Mouse (Mus musculus): ENCODE measurements around the gene Uvssa. TPM values are rescaled to one million over a fixed set of nuclear protein-coding genes. Genes with fewer than 3 reads are reported as not detected.

Gene Uvssa
- polyA plus RNA-seq, 2 experiments = 10.0 to 11.5 TPM

DNA sequence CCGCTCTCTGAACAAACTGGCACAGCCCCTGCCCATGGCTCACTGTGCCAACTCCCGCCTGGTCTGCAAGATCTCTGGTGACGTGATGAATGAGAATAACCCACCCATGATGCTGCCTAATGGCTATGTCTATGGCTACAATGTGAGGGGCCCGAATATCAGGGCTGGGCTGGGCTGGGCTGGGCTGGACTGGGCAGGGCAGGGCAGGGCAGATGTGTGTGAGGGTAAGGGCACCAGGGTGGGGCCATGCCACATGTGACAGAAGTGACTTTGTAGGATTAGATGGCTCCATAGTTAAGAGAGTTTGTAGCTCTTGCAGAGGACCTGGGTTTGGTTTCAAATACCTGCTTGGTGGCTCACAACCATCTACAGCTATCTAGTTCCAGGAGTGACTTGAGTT, 6.7 kb upstream of the Uvssa start:
- no peaks in the 10 kb centered on the region for H3K4me1 ChIP-seq (ENCODE audit: control insufficient read depth, insufficient read depth, low read length)
- no peak for ATAC-seq (ENCODE audit: low FRiP score, low read depth)
- H3K4me2 ChIP-seq (replicated peaks; ENCODE audit: low read depth, low read length, severe bottlenecking) = no peak overlapping the region
- no peak overlapping the region for H3K9ac ChIP-seq (ENCODE audit: low read depth, low read length, severe bottlenecking)
- 94% methylated on average over 4 of the region's 4 CpGs for WGBS
- H3K4me3 ChIP-seq (replicated peaks; ENCODE audit: low read length) = no peak overlapping the region
- TF ChIP-seq POLR2A (IDR thresholded peaks at IDR 0.05; ENCODE audit: borderline replicate concordance, extremely low read depth, insufficient read depth, insufficient read length) = no peak
- H3K9me3 ChIP-seq (ENCODE audit: control insufficient read depth, low read length) = no peaks in the 10 kb centered on the region
- H3K27me3 ChIP-seq (ENCODE audit: control insufficient read depth, insufficient read depth, low read length) = no peaks in the 10 kb centered on the region
- no peak overlapping the region for H3K27ac ChIP-seq (replicated peaks; ENCODE audit: low read depth, low read length)
- no peak for DNase-seq (ENCODE audit: low spot score)
- peaks cover 78% of the 10 kb centered on the region for H3K36me3 ChIP-seq (ENCODE audit: control insufficient read depth, insufficient read depth, low read length)

- Histone ChIP-seq H3K36me3 (ENCODE audit: control insufficient read depth, insufficient read depth, low read length) (peaks cover 69% of the 10 kb centered on the region), H3K27me3 (ENCODE audit: control insufficient read depth, insufficient read depth, low read length) (no peaks in the 10 kb centered on the region), H3K4me2 (replicated peaks; ENCODE audit: low read depth, low read length, severe bottlenecking) (no peak overlapping the region), H3K4me1 (ENCODE audit: control insufficient read depth, insufficient read depth, low read length) (peaks cover 5% of the 10 kb centered on the region; the same call in 1 of the 2 replicates), H3K9ac (ENCODE audit: low read depth, low read length, severe bottlenecking) (no peak overlapping the region), H3K4me3 (replicated peaks; ENCODE audit: low read length) (no peak overlapping the region), H3K9me3 (ENCODE audit: control insufficient read depth, low read length) (no peaks in the 10 kb centered on the region), H3K27ac (replicated peaks; ENCODE audit: low read depth, low read length) (no peak overlapping the region)
- no peak for TF ChIP-seq POLR2A (IDR thresholded peaks at IDR 0.05; ENCODE audit: borderline replicate concordance, extremely low read depth, insufficient read depth, insufficient read length)
- no peak for DNase-seq (ENCODE audit: low spot score)
- ATAC-seq (ENCODE audit: low FRiP score, low read depth) = no peak
- WGBS = 85% methylated on average over 18 of the region's 18 CpGs
These were observed 5.9 kb upstream of the Uvssa start for GRCm38 (mm10) chr5:33372331-33373038.

GRCm38 (mm10) chr5:33377176-33377575, 1.2 kb upstream of the Uvssa start:
- TF ChIP-seq POLR2A (IDR thresholded peaks at IDR 0.05; ENCODE audit: borderline replicate concordance, extremely low read depth, insufficient read depth, insufficient read length) = no peak
- no peaks in the 10 kb centered on the region for H3K9me3 ChIP-seq (ENCODE audit: control insufficient read depth, low read length)
- H3K4me2 ChIP-seq (replicated peaks; ENCODE audit: low read depth, low read length, severe bottlenecking) = peak overlapping the region; percentile 88
- ATAC-seq (ENCODE audit: low FRiP score, low read depth) = no peak
- peak overlapping the region; percentile 72 for H3K4me3 ChIP-seq (replicated peaks; ENCODE audit: low read length)
- H3K27ac ChIP-seq (replicated peaks; ENCODE audit: low read depth, low read length) = no peak overlapping the region
- no peak for DNase-seq (ENCODE audit: low spot score)
- no peaks in the 10 kb centered on the region for H3K27me3 ChIP-seq (ENCODE audit: control insufficient read depth, insufficient read depth, low read length)
- peak overlapping the region; percentile 86; the same call in 1 of the 2 replicates for H3K9ac ChIP-seq (ENCODE audit: low read depth, low read length, severe bottlenecking)
- H3K4me1 ChIP-seq (ENCODE audit: control insufficient read depth, insufficient read depth, low read length) = peaks cover 15% of the 10 kb centered on the region
- H3K36me3 ChIP-seq (ENCODE audit: control insufficient read depth, insufficient read depth, low read length) = peaks cover 34% of the 10 kb centered on the region
- 47% methylated on average over 6 of the region's 6 CpGs for WGBS

DNA sequence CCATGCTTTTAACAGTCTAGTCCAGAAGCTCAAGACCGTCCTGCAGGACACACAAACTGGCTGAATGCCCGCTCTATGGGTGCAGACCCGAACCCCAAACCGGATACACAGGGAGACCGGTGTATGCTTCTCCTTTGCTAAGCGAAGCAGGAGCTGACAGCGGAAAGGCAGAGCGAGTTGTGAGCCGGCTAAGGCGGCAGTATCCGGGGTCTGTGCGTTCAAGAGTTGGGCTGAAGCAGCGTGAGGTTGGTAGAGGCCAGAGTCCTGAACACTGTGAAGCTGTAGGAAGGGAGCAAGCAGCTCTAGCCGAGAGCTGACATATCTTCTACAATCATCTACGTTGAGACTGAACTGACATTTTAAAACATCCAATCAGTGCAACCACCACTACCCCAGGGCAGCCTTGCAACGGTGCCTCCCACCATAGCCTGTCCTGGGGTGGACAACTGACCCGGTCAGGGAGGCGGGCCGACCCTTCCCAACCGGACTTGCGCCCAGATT, 498 bp upstream of the Uvssa start:
- no peak; the same call in 1 of the 2 replicates for ATAC-seq (ENCODE audit: low FRiP score, low read depth)
- TF ChIP-seq POLR2A (IDR thresholded peaks at IDR 0.05; ENCODE audit: borderline replicate concordance, extremely low read depth, insufficient read depth, insufficient read length) = peak; percentile 41; the same call in 1 of the 2 replicates
- Histone ChIP-seq H3K36me3 (ENCODE audit: control insufficient read depth, insufficient read depth, low read length) (peaks cover 28% of the 10 kb centered on the region), H3K9ac (ENCODE audit: low read depth, low read length, severe bottlenecking) (peak overlapping the region; percentile 86), H3K27me3 (ENCODE audit: control insufficient read depth, insufficient read depth, low read length) (no peaks in the 10 kb centered on the region), H3K4me2 (replicated peaks; ENCODE audit: low read depth, low read length, severe bottlenecking) (peak overlapping the region; percentile 88), H3K4me3 (replicated peaks; ENCODE audit: low read length) (peak overlapping the region; percentile 72), H3K4me1 (ENCODE audit: control insufficient read depth, insufficient read depth, low read length) (peaks cover 15% of the 10 kb centered on the region), H3K27ac (replicated peaks; ENCODE audit: low read depth, low read length) (peak overlapping the region; percentile 94), H3K9me3 (ENCODE audit: control insufficient read depth, low read length) (no peaks in the 10 kb centered on the region)
- WGBS = 2% methylated on average over 21 of the region's 21 CpGs
- peak; percentile 10 for DNase-seq (ENCODE audit: low spot score)

GRCm38 (mm10) chr5:33387550-33387949, 9.2 kb downstream of the Uvssa start:
- 89% methylated on average over 11 of the region's 11 CpGs for WGBS
- H3K36me3 ChIP-seq (ENCODE audit: control insufficient read depth, insufficient read depth, low read length) = peaks cover 46% of the 10 kb centered on the region
- ATAC-seq (ENCODE audit: low FRiP score, low read depth) = no peak

More at GRCm38 (mm10) chr5:33387550-33387949, 9.2 kb downstream of the Uvssa start:
- no peaks in the 10 kb centered on the region for H3K9me3 ChIP-seq (ENCODE audit: control insufficient read depth, low read length)
- no peaks in the 10 kb centered on the region for H3K4me1 ChIP-seq (ENCODE audit: control insufficient read depth, insufficient read depth, low read length)
- no peak for DNase-seq (ENCODE audit: low spot score)
- H3K27ac ChIP-seq (replicated peaks; ENCODE audit: low read depth, low read length) = no peak overlapping the region
- no peak overlapping the region for H3K4me3 ChIP-seq (replicated peaks; ENCODE audit: low read length)
- H3K4me2 ChIP-seq (replicated peaks; ENCODE audit: low read depth, low read length, severe bottlenecking) = no peak overlapping the region
- no peak for TF ChIP-seq POLR2A (IDR thresholded peaks at IDR 0.05; ENCODE audit: borderline replicate concordance, extremely low read depth, insufficient read depth, insufficient read length)
- no peaks in the 10 kb centered on the region for H3K27me3 ChIP-seq (ENCODE audit: control insufficient read depth, insufficient read depth, low read length)
- no peak overlapping the region for H3K9ac ChIP-seq (ENCODE audit: low read depth, low read length, severe bottlenecking)

All from limb, embryonic 14.5 days (tissue).